Mouse (Mus musculus) stomach, embryonic 14.5 days (tissue): ENCODE results near the gene Sephs1. TPM values are rescaled to one million over a fixed set of nuclear protein-coding genes. Genes with fewer than 3 reads are reported as not detected.

Experiments used
- ATAC-seq: fragments of 200-750 bp; cut with Nextera tagmentation; 2 replicates; pipeline ENCODE4 v1.8.0; 2017; ENCODE audit warnings: low read depth, moderate TSS enrichment; ENCODE audit not compliant: insufficient number of reproducible peaks, insufficient read depth, low FRiP score
- H3K27ac ChIP-seq: fragments of 300-500 bp; sonication (generic); 2 replicates; pipeline ENCODE4 v1.5.1; 2014; ENCODE audit warnings: mild to moderate bottlenecking, low read length, moderate library complexity, mixed read lengths
- H3K27me3 ChIP-seq: fragments of 300-500 bp; sonication (generic); 2 replicates; pipeline ENCODE4 v1.6.1; 2014; ENCODE audit warnings: low read length, control low read depth, mixed read lengths; ENCODE audit not compliant: control insufficient read depth, insufficient read depth
- H3K36me3 ChIP-seq: fragments of 300-500 bp; sonication (generic); 2 replicates; pipeline ENCODE4 v1.6.1; 2014; ENCODE audit warnings: mild to moderate bottlenecking, control low read depth, low read length, moderate library complexity, mixed read lengths; ENCODE audit not compliant: control insufficient read depth, insufficient read depth
- H3K4me1 ChIP-seq: fragments of 300-500 bp; sonication (generic); 2 replicates; pipeline ENCODE4 v1.6.1; 2014; ENCODE audit warnings: low read length, control low read depth, mixed read lengths; ENCODE audit not compliant: control insufficient read depth, insufficient read depth
- H3K4me2 ChIP-seq: fragments of 300-500 bp; sonication (generic); replicated peaks from 2 replicates; pipeline ENCODE4 v1.6.1; 2014; ENCODE audit warnings: low read depth, low read length, control low read depth
- H3K4me3 ChIP-seq: fragments of 300-500 bp; sonication (generic); 2 replicates; pipeline ENCODE4 v1.5.1; 2014; ENCODE audit warnings: low read depth, low read length, control low read depth
- H3K9ac ChIP-seq: fragments of 300-500 bp; sonication (generic); replicated peaks from 2 replicates; pipeline ENCODE4 v1.6.1; 2014; ENCODE audit warnings: low read depth, mild to moderate bottlenecking, control low read depth, low read length, moderate library complexity, mixed read lengths
- H3K9me3 ChIP-seq: fragments of 300-500 bp; sonication (generic); 2 replicates; pipeline ENCODE4 v1.6.1; 2016; ENCODE audit warnings: low read depth, low read length, control low read depth; ENCODE audit not compliant: control insufficient read depth
- whole genome bisulfite sequencing: fragments of 180-500 bp; shearing (Covaris S2); extraction: QIAGEN DNeasy Blood & Tissue Kit; methylation state at CpG from one replicate; pipeline ENCODE4 v1.1.7; 2014; 5-methylcytosine and 5-hydroxymethylcytosine counted together
- polyA plus RNA-seq: library from polyadenylated mRNA; unstranded; fragments of >200 nt; fragmentation: Nextera tagmentation; extraction: Ambion mirVana; gene quantifications from 2 replicates; pipeline ENCODE4 v1.2.1, GENCODE M21; 2014

Gene Sephs1
- polyA plus RNA-seq, 1 experiment from 2014 or later: 81.9 TPM

- no peak overlapping the region for H3K4me2 ChIP-seq
- H3K9ac ChIP-seq: no peak overlapping the region
- no peak overlapping the region for H3K4me3 ChIP-seq
- no peaks in the 10 kb centered on the region for H3K27me3 ChIP-seq
- 73% methylated on average over 9 of the region's 9 CpGs for WGBS
- no peaks in the 10 kb centered on the region for H3K9me3 ChIP-seq
- no peak for ATAC-seq
- no peak overlapping the region for H3K27ac ChIP-seq
- no peaks in the 10 kb centered on the region for H3K4me1 ChIP-seq
- H3K36me3 ChIP-seq: no peaks in the 10 kb centered on the region
These were observed 8.6 kb upstream of the Sephs1 start for GRCm38 (mm10) chr2:4872740-4873139.

DNA sequence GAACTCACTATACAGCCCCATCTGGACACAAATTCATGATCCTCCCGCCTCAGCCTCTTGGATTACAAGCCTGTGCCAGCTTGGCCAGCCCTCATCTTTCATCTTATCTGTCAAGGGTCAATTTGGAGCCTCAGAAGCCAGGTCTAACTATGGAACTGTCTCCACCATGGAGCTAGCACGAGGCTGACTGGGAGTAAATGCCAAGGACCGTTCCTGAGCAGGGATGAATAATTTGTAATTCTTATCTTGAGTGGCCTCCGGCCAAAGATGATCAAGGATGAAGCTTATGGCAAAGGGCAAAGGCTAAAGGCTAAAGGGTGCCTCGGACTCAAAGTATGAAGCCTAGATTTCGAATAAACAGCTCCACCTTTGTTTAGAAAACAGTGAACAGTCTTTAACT is 8.0 kb upstream of the Sephs1 start:
- no peak for ATAC-seq
- no peaks in the 10 kb centered on the region for H3K9me3 ChIP-seq
- no peak overlapping the region for H3K4me2 ChIP-seq
- H3K4me3 ChIP-seq: no peak overlapping the region
- no peaks in the 10 kb centered on the region for H3K27me3 ChIP-seq
- no peak overlapping the region for H3K27ac ChIP-seq
- WGBS: 20% methylated on average over 6 of the region's 6 CpGs
- no peak overlapping the region for H3K9ac ChIP-seq
- no peaks in the 10 kb centered on the region for H3K4me1 ChIP-seq
- no peaks in the 10 kb centered on the region for H3K36me3 ChIP-seq

DNA sequence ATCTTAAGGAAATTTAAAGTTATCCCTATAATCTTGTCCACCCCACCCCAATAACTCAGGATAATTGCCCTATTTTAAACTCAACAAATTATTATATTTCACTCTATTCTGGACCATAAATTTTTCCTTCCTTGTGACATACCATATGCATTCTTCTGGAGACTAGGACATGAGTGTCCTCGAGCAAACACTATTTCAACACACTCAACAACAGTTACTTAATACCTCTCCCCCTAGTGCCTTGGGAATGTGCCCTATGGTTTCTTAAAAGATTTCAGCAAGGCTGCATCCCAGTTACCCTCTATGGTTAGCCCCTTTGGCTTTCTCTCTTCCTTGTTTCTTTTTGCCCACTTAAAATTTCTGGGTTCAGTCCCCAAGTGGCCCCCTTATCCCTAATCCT is 6.3 kb upstream of the Sephs1 start:
- no peaks in the 10 kb centered on the region for H3K9me3 ChIP-seq
- 43% methylated on average over 1 of the region's 1 CpGs for WGBS
- no peak overlapping the region for H3K4me3 ChIP-seq
- no peaks in the 10 kb centered on the region for H3K4me1 ChIP-seq
- H3K9ac ChIP-seq: no peak overlapping the region
- ATAC-seq: no peak
- no peak overlapping the region for H3K4me2 ChIP-seq
- H3K27me3 ChIP-seq: no peaks in the 10 kb centered on the region
- H3K27ac ChIP-seq: no peak overlapping the region
- no peaks in the 10 kb centered on the region for H3K36me3 ChIP-seq

GRCm38 (mm10) chr2:4876131-4876530 is 5.2 kb upstream of the Sephs1 start:
- no peaks in the 10 kb centered on the region for H3K36me3 ChIP-seq
- no peaks in the 10 kb centered on the region for H3K9me3 ChIP-seq
- 68% methylated on average over 3 of the region's 3 CpGs for WGBS
- no peak for ATAC-seq
- no peak overlapping the region for H3K4me2 ChIP-seq
- no peaks in the 10 kb centered on the region for H3K4me1 ChIP-seq
- no peak overlapping the region for H3K27ac ChIP-seq
- no peak overlapping the region for H3K9ac ChIP-seq
- H3K27me3 ChIP-seq: no peaks in the 10 kb centered on the region
- no peak overlapping the region for H3K4me3 ChIP-seq

DNA sequence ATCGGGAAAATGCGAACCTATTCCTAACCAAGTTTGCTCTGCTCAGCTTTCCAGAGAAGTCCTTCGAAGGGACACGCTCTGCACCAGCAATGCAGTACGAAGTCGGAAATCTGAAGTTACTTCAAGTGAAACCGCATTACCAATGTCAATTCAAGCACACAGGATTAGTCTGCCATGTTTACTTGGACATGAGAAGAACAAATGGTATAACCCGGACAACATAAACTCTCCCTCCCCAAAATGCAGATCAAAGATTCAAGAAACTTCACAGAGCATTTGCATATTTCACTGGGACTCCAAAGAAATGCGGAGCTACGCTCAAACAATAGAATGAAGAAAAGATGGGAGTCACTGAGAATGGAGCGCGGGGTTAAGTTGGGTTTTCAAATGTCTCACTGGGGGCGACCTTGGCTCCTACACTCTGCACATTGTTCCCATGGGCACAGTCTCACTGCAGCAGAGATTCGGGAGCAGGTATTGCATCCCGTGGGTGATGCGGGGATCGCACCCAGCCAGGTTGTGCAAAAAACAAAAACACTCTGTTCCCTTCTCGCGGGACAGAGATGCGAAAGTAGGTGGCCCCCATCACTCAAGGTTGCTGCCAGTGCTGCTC is 521 bp upstream of the Sephs1 start:
- H3K36me3 ChIP-seq: peaks cover 4% of the 10 kb centered on the region; the same call in 1 of the 2 replicates
- H3K4me1 ChIP-seq: peaks cover 9% of the 10 kb centered on the region; the same call in 1 of the 2 replicates
- 2% methylated on average over 20 of the region's 20 CpGs for WGBS
- ATAC-seq: no peak
- H3K27ac ChIP-seq: peak overlapping the region; percentile 99
- H3K4me2 ChIP-seq: peak overlapping the region; percentile 56
- H3K4me3 ChIP-seq: peak overlapping the region; percentile 98
- peak overlapping the region; percentile 99 for H3K9ac ChIP-seq
- no peaks in the 10 kb centered on the region for H3K27me3 ChIP-seq
- no peaks in the 10 kb centered on the region for H3K9me3 ChIP-seq

- Histone ChIP-seq H3K4me1 (peaks cover 9% of the 10 kb centered on the region; the same call in 1 of the 2 replicates), H3K27ac (peak overlapping the region; percentile 99), H3K4me3 (peak overlapping the region; percentile 98), H3K9ac (peak overlapping the region; percentile 99), H3K36me3 (peaks cover 18% of the 10 kb centered on the region), H3K27me3 (no peaks in the 10 kb centered on the region), H3K4me2 (peak overlapping the region; percentile 65), H3K9me3 (no peaks in the 10 kb centered on the region)
- under 1% methylated on average over 50 of the region's 63 CpGs for WGBS
- peak; percentile 59 for ATAC-seq
These were observed 956 bp downstream of the Sephs1 start for GRCm38 (mm10) chr2:4882249-4882791.

DNA sequence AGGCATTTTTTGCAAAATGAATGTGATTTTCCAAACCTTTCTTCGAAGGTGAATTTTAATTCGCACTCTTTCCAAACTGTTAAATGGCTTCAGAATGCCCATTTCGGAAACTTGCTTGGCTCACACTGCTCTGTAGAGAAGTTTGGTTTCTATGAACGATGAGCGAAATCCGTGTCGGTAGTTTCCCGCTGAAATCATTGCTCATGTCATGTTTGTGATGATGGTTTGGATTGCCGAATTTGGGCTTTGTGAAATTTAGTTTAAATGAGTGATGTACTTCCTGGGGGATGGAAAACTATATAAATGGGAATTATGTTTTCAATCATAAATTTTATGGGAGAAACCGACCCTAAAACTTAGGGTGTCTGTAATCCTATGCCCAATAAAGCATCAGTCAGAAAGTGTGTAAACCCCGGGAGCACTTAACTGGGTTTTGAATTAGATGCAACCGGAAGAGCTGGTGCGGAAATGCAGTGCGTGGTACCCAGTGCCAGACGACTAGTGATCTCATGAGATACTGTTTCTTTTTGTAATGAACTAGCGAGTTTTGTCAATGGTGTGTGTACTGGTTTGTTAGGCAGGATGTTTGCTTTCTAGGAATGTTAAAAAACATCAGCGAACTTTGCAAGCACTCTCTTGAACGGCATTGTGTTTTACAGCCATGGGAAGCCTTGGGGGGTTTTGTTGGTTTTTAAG is 1.8 kb downstream of the Sephs1 start:
- Histone ChIP-seq H3K4me2 (peak overlapping the region; percentile 65), H3K4me3 (peak overlapping the region; percentile 98), H3K9me3 (no peaks in the 10 kb centered on the region), H3K9ac (peak overlapping the region; percentile 99), H3K36me3 (peaks cover 24% of the 10 kb centered on the region), H3K27ac (peak overlapping the region; percentile 99; the same call in 1 of the 2 replicates), H3K4me1 (peaks cover 9% of the 10 kb centered on the region; the same call in 1 of the 2 replicates), H3K27me3 (no peaks in the 10 kb centered on the region)
- WGBS: 2% methylated on average over 18 of the region's 18 CpGs
- no peak for ATAC-seq

GRCm38 (mm10) chr2:4886896-4887295 is 5.5 kb downstream of the Sephs1 start:
- Histone ChIP-seq H3K9ac (no peak overlapping the region), H3K27ac (no peak overlapping the region), H3K4me3 (no peak overlapping the region), H3K9me3 (no peaks in the 10 kb centered on the region), H3K4me2 (no peak overlapping the region), H3K36me3 (peaks cover 48% of the 10 kb centered on the region), H3K4me1 (peaks cover 9% of the 10 kb centered on the region; the same call in 1 of the 2 replicates), H3K27me3 (no peaks in the 10 kb centered on the region)
- ATAC-seq: no peak
- 89% methylated on average over 6 of the region's 6 CpGs for WGBS
